Mouse (Mus musculus) gastrocnemius, adult 18-20 months (tissue): Measurements from ENCODE around the gene Tlx3. TPM values are rescaled to one million over a fixed set of nuclear protein-coding genes. Genes with fewer than 3 reads are reported as not detected.
A peak's percentile ranks its signal among the peaks of the same experiment; 100 is the strongest.

ENCODE experiments used
- DNase-seq: peaks from one replicate; pipeline ENCODE4 v3.0.0; 2021; ENCODE audit warnings: low spot score
- total RNA-seq, 2 experiments: library from RNA; stranded (reverse); gene quantifications; 2 replicates each; pipeline ENCODE4 v1.2.3; 2021

Tlx3 gene
- total RNA-seq, 2 experiments from 2014 or later = not detected

GRCm38 (mm10) chr11:33197673-33198072 lies 5.7 kb downstream of the Tlx3 start:
- no peak for DNase-seq

GRCm38 (mm10) chr11:33197133-33197514 lies 6.3 kb downstream of the Tlx3 start:
- no peak for DNase-seq

DNA sequence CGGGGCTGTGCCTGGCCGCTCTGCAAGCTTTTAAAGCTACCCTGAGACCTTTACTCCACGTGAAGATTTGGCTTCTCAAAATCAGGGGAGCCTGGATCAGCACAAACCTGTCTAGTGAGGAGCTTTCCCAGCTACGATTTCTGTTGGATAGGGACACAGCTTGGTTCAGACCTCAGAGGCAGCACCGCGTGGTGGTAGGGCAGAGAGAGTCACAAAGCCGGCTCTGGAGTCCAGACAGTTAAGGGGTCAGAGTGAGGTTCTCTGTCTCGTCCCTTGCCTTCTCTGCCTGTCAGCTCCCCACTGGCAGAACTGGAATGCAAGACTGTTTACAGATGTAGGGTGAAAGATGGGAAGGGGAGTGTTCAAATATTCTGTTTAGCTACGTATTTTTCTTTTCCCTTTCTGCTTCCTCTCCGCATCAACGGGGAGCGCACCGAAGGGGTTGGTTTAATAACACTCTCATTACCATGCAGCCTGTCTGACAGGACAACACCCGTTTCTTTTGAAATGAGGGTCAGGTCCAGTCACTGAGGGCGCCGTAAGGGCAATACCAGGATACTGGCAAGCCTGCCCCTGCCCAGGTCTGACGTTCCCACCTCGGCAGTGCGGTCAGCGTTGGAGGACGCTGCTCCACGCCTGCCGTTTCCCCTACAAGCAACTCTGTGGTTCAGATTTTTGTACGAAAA lies 6.8 kb downstream of the Tlx3 start:
- DNase-seq = no peak

DNA sequence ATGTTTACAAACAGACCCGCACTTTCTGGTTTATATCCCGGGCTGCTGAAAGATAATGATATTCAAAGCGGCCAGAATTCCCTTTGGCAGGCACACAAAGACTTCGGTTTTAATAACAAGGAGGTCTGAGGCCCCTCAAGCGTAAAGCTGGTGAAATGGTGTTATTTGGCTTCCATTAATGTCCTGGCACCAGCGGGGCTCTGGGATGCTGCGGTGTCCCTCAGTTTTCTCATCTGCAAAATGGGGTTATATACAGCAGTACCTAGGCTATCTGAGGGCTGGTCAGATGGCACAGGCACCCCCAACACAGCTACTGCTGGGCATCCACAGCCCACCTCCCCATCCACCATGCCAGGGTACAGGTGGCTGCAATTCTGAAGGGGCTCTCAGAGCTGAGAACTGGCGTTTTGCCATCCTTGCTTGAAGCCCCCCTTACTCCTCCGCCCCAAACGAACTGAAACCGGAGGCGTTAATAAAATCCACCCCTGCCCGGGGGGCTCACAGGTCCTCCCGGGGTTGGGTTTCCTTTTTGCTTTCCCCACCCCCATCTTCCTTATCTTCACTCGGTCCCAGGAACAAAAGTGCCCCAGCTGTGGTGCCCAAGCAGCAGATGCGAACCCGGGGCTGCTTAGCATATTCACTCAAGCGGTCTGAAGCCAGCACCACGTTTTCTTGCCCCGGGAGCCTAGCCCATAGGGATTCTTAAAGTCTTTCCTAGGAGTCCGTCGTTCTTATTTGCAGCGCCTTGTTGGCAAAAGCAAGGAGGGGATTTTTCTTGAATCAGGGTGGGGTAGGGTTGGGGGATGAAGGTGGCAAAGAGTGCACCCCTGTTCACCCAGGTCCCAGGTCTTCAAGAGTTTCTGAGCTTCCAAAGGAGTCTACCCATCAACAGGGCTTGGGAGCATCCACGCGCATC lies 7.6 kb downstream of the Tlx3 start:
- DNase-seq = no peak

GRCm38 (mm10) chr11:33195061-33195460 lies 8.3 kb downstream of the Tlx3 start:
- DNase-seq = no peak

- DNase-seq = no peak
These were observed 9.7 kb downstream of the Tlx3 start for GRCm38 (mm10) chr11:33193695-33194094.

- DNase-seq = no peak
These were observed 21.6 kb downstream of the Tlx3 start for GRCm38 (mm10) chr11:33181804-33182203.

GRCm38 (mm10) chr11:33180701-33181116 lies 22.7 kb downstream of the Tlx3 start:
- no peak for DNase-seq

DNA sequence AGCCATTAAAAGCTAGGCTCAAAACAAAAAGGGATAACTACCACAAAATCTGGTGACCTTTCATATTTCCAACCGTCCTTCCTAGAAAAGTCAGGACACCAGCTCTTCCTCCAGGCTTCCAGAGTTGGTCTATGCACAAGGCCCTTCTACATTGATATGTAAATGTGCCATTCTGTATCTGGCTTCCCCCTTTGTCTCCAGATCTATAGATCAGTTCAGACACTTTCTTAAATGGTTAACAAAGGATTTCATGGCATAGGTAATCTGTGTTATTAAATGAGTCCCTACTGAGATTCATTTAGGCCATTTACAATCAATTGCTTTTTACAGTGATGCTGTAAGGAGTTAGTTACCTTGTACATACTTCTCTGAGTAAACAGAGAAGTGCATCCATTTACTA lies 23.6 kb downstream of the Tlx3 start:
- no peak for DNase-seq

GRCm38 (mm10) chr11:33176525-33177245 lies 26.7 kb downstream of the Tlx3 start:
- DNase-seq = no peak

GRCm38 (mm10) chr11:33175768-33176167 lies 27.6 kb downstream of the Tlx3 start:
- DNase-seq = no peak

- DNase-seq = peak; percentile 57
These were observed 32.9 kb downstream of the Tlx3 start for GRCm38 (mm10) chr11:33170489-33170888.

DNA sequence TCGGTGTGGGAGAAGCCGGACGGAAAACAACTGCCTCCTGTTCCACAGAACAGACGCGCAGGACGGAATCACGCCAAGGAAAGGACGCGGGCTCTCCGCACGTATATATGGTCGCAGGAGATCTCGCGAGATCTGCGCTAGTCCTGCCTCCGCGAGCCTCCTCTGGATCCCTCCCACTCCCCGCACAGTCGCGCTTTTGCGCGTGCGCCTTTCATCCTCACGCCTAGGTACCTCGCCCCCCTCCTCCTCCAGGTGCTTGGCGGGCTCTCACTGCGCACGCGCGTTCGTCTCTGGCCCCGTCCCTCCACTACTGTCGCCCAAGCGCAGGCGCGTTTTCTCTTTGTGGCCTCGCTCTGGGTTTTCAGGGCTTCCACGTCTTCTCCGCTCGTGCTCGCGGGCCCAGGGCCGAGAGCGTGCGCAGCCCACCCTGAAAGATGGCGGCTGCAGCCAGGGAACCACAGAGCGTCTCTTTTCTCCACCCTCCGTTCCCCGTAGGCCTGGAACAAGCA lies 40.3 kb downstream of the Tlx3 start, which contains the start of gene Npm1:
TSS of gene Npm1 (minus strand) at position 209 of the 509 bp plus-strand sequence.
- DNase-seq = peak; percentile 99

DNA sequence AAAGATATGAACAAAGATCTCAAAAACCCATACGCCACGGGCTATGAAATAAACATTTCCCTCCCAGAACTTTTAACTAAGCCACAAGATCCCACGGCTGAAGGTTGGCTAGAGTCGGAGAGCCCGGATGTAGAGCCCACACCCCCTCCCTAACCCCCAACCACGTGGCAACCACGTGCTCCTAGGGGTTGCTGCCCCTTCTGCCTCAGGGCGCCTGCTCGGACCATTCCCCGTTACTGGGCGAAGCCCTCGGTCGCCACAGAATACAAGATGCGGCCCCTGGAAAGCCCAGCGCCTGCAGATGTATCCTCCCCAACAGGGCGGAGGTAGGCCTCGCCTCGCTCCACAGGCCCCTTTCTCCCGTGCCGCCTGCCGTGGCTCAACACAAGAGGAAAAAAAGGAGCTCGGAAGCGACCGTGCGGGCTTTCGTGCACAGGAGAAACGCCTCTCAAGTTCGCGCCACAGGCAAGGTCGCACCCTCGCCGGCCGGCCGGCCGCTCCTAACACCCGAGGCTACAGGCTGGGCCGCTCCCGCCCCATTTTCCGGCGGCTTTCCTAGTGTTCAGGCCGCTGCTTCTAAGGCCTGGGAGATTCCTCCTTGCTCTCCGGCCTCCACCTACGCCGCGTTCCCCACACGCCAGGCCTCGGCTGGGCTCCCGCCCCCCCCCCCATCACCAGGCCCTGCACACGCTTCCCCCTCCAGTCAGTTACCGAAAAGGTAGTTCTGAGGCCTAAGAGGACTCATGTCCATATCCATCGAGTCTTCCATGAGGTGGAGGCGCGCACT lies 41.0 kb downstream of the Tlx3 start:
- peak; percentile 54 for DNase-seq

DNA sequence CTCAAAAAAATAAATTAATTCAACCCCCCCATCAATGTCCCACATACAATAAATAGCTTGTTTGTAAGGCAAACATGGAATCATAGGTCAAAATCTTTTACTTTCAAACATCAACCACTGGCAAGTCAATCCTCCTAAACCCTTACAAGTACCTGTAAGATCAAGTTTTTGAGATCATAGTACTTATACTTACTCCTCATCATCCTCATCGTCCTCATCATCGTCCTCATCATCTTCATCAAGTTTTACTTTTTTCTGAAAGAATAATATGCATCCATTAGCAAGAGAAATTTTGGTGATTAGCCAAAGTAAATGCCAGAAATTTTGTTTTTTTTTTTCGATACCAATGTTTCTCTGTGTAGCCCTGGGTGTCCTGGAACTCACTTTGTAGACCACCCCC lies 43.6 kb downstream of the Tlx3 start:
- no peak for DNase-seq

DNA sequence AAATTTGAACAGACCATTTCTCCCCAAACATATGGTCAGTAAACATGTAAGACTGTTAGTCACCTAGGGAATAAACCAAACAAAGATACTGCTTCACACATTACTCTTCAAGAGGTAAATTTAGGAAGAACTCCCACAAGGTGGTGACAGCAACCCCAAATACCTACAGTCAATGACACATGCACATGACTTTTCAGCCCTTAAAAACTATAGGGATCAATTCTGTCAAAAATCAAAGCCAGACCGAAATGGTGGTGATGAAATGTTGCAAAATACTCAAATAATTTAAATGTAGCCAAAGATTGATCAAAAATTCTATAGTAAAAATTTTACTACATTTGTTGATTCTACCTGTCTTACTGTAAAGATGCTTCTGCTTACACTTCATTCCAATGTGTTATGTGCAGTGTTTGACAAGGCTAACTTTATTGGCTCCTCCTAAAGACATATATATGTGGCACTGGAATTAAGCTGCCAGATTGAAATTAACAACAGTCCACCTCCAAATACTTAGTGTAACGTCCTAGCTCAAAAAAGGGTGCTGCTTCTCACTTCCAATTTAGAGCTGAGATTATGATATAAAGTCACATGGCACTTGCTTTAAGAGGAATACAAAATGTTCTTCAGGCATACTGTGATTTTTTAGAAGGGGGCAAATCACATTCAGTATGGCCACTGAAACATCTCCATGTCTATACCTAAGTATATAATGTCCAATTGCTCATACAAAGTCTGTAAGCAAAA lies 45.8 kb downstream of the Tlx3 start:
- DNase-seq = no peak

GRCm38 (mm10) chr11:33156436-33157015 lies 46.9 kb downstream of the Tlx3 start:
- no peak for DNase-seq

- DNase-seq = no peak
These were observed 48.9 kb downstream of the Tlx3 start for GRCm38 (mm10) chr11:33154459-33154858.

DNA sequence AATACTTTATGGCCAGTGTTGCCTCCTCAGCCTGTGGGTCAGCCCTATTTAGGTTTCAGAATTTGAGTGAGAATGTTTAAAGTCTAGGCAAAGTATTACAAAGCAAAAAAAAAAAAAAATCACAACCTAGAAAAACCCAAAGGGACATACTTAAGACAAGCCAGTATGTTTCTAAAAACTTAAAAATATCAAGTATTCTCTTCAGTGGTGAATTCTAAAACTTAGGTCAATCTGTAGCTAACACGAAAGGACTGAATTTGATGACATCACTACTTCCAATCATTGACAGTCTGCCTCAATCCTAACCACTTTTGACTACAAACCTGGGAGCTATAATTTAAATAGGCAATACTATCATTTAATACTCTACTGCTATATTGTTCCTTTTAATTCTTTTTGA lies 50.4 kb downstream of the Tlx3 start:
- DNase-seq = no peak

GRCm38 (mm10) chr11:33151780-33152145 lies 51.6 kb downstream of the Tlx3 start:
- DNase-seq = no peak
